In genomic region chr7:97078685-97079084, GRCm38 (mm10) we compare ENCODE assay signal across 16 mouse cellular contexts. TPM values are rescaled to one million over a fixed set of nuclear protein-coding genes. Genes with fewer than 3 reads are reported as not detected.
DNase-seq lines count a peak whose midpoint lies in the region; ATAC-seq and TF ChIP-seq lines count a peak whose summit lies in the region.
"Had no signal": no experiment of that assay in that cellular context is flagged by ENCODE, and none has a peak within 500 bp of the region (broad histone marks: within the 10 kb centered on the region; RNA-seq: fewer than 3 reads in every experiment).

No protein-coding gene starts in this region.

- H3K27me3 ChIP-seq in kidney, embryonic 15.5 days, result no peaks in the 10 kb centered on the region
- no peaks in the 10 kb centered on the region for H3K27me3 ChIP-seq in kidney, adult 2 months (replicated peaks; ENCODE audit: control insufficient read depth, insufficient read depth, low read length)
- no peaks in the 10 kb centered on the region for H3K27me3 ChIP-seq in neural tube, embryonic 15.5 days (replicated peaks)
- H3K27me3 ChIP-seq in hindbrain, embryonic 14.5 days (ENCODE audit: control insufficient read depth, insufficient read depth, low read length), result no peaks in the 10 kb centered on the region
- H3K27me3 ChIP-seq: embryonic facial prominence, embryonic 15.5 days; hindbrain, embryonic 13.5 days had no signal

- WGBS in kidney, embryonic 15.5 days, result 26% methylated on average over 4 of the region's 4 CpGs
- WGBS in kidney, adult 2 months, result 51% methylated on average over 4 of the region's 4 CpGs
- WGBS in neural tube, embryonic 15.5 days, result 22% methylated on average over 4 of the region's 4 CpGs
- WGBS in olfactory bulb, adult 2 months, result 26% methylated on average over 4 of the region's 4 CpGs
- 50% methylated on average over 4 of the region's 4 CpGs for WGBS in hindbrain, embryonic 14.5 days

- no peak overlapping the region for H3K9ac ChIP-seq in kidney, embryonic 15.5 days
- H3K9ac ChIP-seq in neural tube, embryonic 15.5 days (replicated peaks), result no peak overlapping the region
- no peak overlapping the region for H3K9ac ChIP-seq in hindbrain, embryonic 14.5 days
- H3K9ac ChIP-seq: embryonic facial prominence, embryonic 15.5 days; hindbrain, embryonic 13.5 days had no signal

- no peak for TF ChIP-seq POLR2A in kidney, adult 2 months (IDR thresholded peaks at IDR 0.05; ENCODE audit: low read depth, low read length)
- TF ChIP-seq POLR2A in olfactory bulb, adult 2 months (IDR thresholded peaks at IDR 0.05; ENCODE audit: insufficient read depth, low read depth, low read length), result no peak

- no peak overlapping the region for H3K4me2 ChIP-seq in kidney, embryonic 15.5 days
- H3K4me2 ChIP-seq in neural tube, embryonic 15.5 days, result no peak overlapping the region
- H3K4me2 ChIP-seq in hindbrain, embryonic 14.5 days (replicated peaks), result no peak overlapping the region
- H3K4me2 ChIP-seq: hindbrain, embryonic 13.5 days had no signal

- H3K36me3 ChIP-seq in kidney, embryonic 15.5 days, result no peaks in the 10 kb centered on the region
- no peaks in the 10 kb centered on the region for H3K36me3 ChIP-seq in kidney, adult 2 months (ENCODE audit: control insufficient read depth, insufficient read depth, low read length)
- no peaks in the 10 kb centered on the region for H3K36me3 ChIP-seq in neural tube, embryonic 15.5 days
- no peaks in the 10 kb centered on the region for H3K36me3 ChIP-seq in hindbrain, embryonic 14.5 days (replicated peaks; ENCODE audit: control insufficient read depth, insufficient read depth)
- H3K36me3 ChIP-seq: embryonic facial prominence, embryonic 15.5 days; forebrain, embryonic 10.5 days; heart, embryonic 10.5 days; hindbrain, embryonic 13.5 days had no signal

- no peak for TF ChIP-seq CTCF in gastrocnemius, adult 2 months (IDR thresholded peaks at IDR 0.05)
- no peak for TF ChIP-seq CTCF in kidney, adult 2 months (conservative IDR thresholded peaks at IDR 0.05; ENCODE audit: insufficient read depth, insufficient read length, low read depth, low read length)
- peak; percentile 15; the same call in 1 of the 2 replicates for TF ChIP-seq CTCF in olfactory bulb, adult 2 months (IDR thresholded peaks at IDR 0.05; ENCODE audit: insufficient read depth, low read depth, low read length)

- H3K4me3 ChIP-seq in gastrocnemius, adult 2 months, result no peak overlapping the region
- no peak overlapping the region for H3K4me3 ChIP-seq in kidney, embryonic 15.5 days (replicated peaks)
- H3K4me3 ChIP-seq in kidney, adult 2 months (ENCODE audit: insufficient read depth, low read depth, low read length), result no peak overlapping the region
- H3K4me3 ChIP-seq in neural tube, embryonic 15.5 days (replicated peaks), result no peak overlapping the region
- H3K4me3 ChIP-seq in olfactory bulb, adult 2 months (ENCODE audit: insufficient read depth, low read depth, low read length), result no peak overlapping the region
- H3K4me3 ChIP-seq in hindbrain, embryonic 14.5 days (replicated peaks; ENCODE audit: low read length), result no peak overlapping the region
- H3K4me3 ChIP-seq: embryonic facial prominence, embryonic 15.5 days; erythroblast, embryonic 14.5 days; forebrain, embryonic 10.5 days; heart, embryonic 10.5 days; hindbrain, embryonic 13.5 days had no signal

- peaks cover 47% of the 10 kb centered on the region for H3K4me1 ChIP-seq in kidney, embryonic 15.5 days
- peaks cover 18% of the 10 kb centered on the region; the same call in 1 of the 2 replicates for H3K4me1 ChIP-seq in kidney, adult 2 months (ENCODE audit: control insufficient read depth, insufficient read depth, low read length)
- H3K4me1 ChIP-seq in neural tube, embryonic 15.5 days, result peaks cover 23% of the 10 kb centered on the region
- peaks cover 14% of the 10 kb centered on the region for H3K4me1 ChIP-seq in olfactory bulb, adult 2 months (ENCODE audit: control insufficient read depth, insufficient read depth, low read length)
- H3K4me1 ChIP-seq in hindbrain, embryonic 14.5 days (replicated peaks; ENCODE audit: control insufficient read depth, insufficient read depth, low read length), result peaks cover 9% of the 10 kb centered on the region

- peak; percentile 44 for DNase-seq in gastrocnemius, adult 2 months
- DNase-seq in gastrocnemius, postnatal 14 days, result no peak
- no peak for DNase-seq in kidney, adult 2 months
- DNase-seq in neural tube, embryonic 10.5 days (ENCODE audit: extremely low spot score, low spot score), result peak; percentile 13
- no peak for DNase-seq in hindbrain, embryonic 14.5 days (ENCODE audit: low spot score)
- DNase-seq: adrenal gland, adult 2 months; adrenal gland, postnatal 25 days had no signal

- 0 out of 2 replicates have a peak overlapping the region, but pooled peaks have one; percentile 25 for H3K27ac ChIP-seq in gastrocnemius, adult 2 months
- H3K27ac ChIP-seq in kidney, embryonic 15.5 days, result peak overlapping the region; percentile 68
- no peak overlapping the region for H3K27ac ChIP-seq in kidney, adult 2 months (ENCODE audit: insufficient read depth, low read depth, low read length)
- no peak overlapping the region for H3K27ac ChIP-seq in neural tube, embryonic 15.5 days (replicated peaks)
- no peak overlapping the region for H3K27ac ChIP-seq in olfactory bulb, adult 2 months (ENCODE audit: insufficient read depth, low read depth, low read length)
- no peak overlapping the region for H3K27ac ChIP-seq in hindbrain, embryonic 14.5 days
- H3K27ac ChIP-seq: forebrain, embryonic 10.5 days; heart, embryonic 10.5 days; hindbrain, embryonic 13.5 days had no signal

- intact Hi-C loops in gastrocnemius, adult 2 months (cut with DNase I), result no loop called here
- intact Hi-C loops in gastrocnemius, postnatal 14 days (cut with DNase I; ENCODE audit: low total_unique reads), result no loop called here

- H3K9me3 ChIP-seq in kidney, embryonic 15.5 days (replicated peaks), result no peaks in the 10 kb centered on the region
- no peaks in the 10 kb centered on the region for H3K9me3 ChIP-seq in neural tube, embryonic 15.5 days (replicated peaks)
- H3K9me3 ChIP-seq in hindbrain, embryonic 14.5 days (ENCODE audit: control insufficient read depth, low read length), result no peaks in the 10 kb centered on the region
- H3K9me3 ChIP-seq: embryonic facial prominence, embryonic 15.5 days; forebrain, embryonic 10.5 days; heart, embryonic 10.5 days; hindbrain, embryonic 13.5 days had no signal

- ATAC-seq in kidney, embryonic 15.5 days (replicated peaks; ENCODE audit: low FRiP score), result no peak
- no peak for ATAC-seq in neural tube, embryonic 15.5 days (ENCODE audit: low FRiP score)
- ATAC-seq in hindbrain, embryonic 14.5 days (ENCODE audit: low FRiP score), result no peak
- ATAC-seq: forebrain, embryonic 14.5 days had no signal

RNA-seq across cellular contexts. Expression of gene Gab2, which starts 2.7 kb away (rescaled TPM):
- 1 to 10 TPM; 6.1 to 6.3 TPM for total RNA-seq in gastrocnemius, adult 2 months (2021)
- 1 to 10 TPM; 8.7 to 9.8 TPM for total RNA-seq in gastrocnemius, postnatal 14 days (2021)
- 13.1 and 14.5 TPM in 2 replicates for polyA plus RNA-seq in kidney, embryonic 15.5 days (2015; fragmentation: Nextera tagmentation; extraction: Ambion mirVana)
- polyA plus RNA-seq in kidney, adult 2 months (2012; rRNA removed), result 14.6 and 16.5 TPM in 2 replicates
- polyA plus RNA-seq in neural tube, embryonic 15.5 days (2015; fragmentation: Nextera tagmentation; extraction: Ambion mirVana), result 12.7 and 15.2 TPM in 2 replicates
- not detected in 2 replicates for polyA plus RNA-seq in olfactory bulb, adult 2 months (2012; ENCODE audit: insufficient read depth, insufficient read length, low replicate concordance, missing spikeins)
- 19.4 and 20.7 TPM in 2 replicates for polyA plus RNA-seq in hindbrain, embryonic 14.5 days (2014; fragmentation: Nextera tagmentation; extraction: Ambion mirVana)

Comparison
In these comparisons a context has a peak if more than half of its experiments do, and no peak if none do; other contexts are left out.
1. DNase-seq: peak in gastrocnemius, adult 2 months (single experiment) and neural tube, embryonic 10.5 days (single experiment); none in gastrocnemius, postnatal 14 days (single experiment), kidney, adult 2 months (single experiment) and hindbrain, embryonic 14.5 days (single experiment).
2. H3K27ac ChIP-seq: peak in gastrocnemius, adult 2 months (single experiment) and kidney, embryonic 15.5 days (single experiment); none in kidney, adult 2 months (single experiment), neural tube, embryonic 15.5 days (single experiment), olfactory bulb, adult 2 months (single experiment) and hindbrain, embryonic 14.5 days (single experiment).